Mouse (Mus musculus): ENCODE data around the gene Cenpk. TPM values are rescaled to one million over a fixed set of nuclear protein-coding genes. Genes with fewer than 3 reads are reported as not detected.

Cenpk gene
- polyA plus RNA-seq, 1 experiment, result 20.8 TPM

DNA sequence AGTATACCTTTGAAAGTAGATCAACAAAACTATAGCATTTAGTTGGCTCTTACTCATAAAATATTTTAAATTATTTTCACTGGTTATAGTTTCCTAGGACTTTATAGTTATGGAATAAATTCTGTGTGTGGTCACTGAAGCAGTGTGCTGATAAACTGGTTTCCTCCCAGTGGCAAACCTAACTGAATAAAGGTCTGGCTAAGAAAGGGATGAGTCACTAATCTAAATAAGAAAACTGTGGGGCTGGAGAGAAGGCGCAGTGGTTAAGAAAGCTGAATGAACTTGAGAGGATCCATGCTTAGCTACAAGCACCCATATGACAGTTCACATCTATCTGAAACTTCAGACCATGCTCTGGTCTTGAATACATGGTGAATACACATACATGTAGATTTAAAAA, 67.1 kb downstream of the Cenpk start:
- TF ChIP-seq CTCF (IDR thresholded peaks at IDR 0.05; ENCODE audit: control insufficient read depth, insufficient read depth, low read length) (no peak), POLR2A (IDR thresholded peaks at IDR 0.05; ENCODE audit: borderline replicate concordance, control insufficient read depth, low read depth, low read length) (no peak)
- Histone ChIP-seq H3K27ac (ENCODE audit: control insufficient read depth, insufficient read depth, low read depth, low read length, poor library complexity) (no peak overlapping the region), H3K4me3 (replicated peaks; ENCODE audit: control insufficient read depth, low read depth, low read length) (no peak overlapping the region), H3K4me1 (ENCODE audit: control insufficient read depth, insufficient read depth, low read length) (no peaks in the 10 kb centered on the region)
- 58% methylated on average over 1 of the region's 1 CpGs for WGBS

Other genes starting within 250 kb of the Cenpk start
- 3.6 and 12.4 TPM in 2 replicates for gene Nln, start 119.0 kb upstream of the Cenpk start, polyA plus RNA-seq (2011; ENCODE audit: insufficient read depth, insufficient read length, low replicate concordance, missing spikeins)
- 1.1 TPM in 1 of 2 replicates, not detected in the other for gene Sgtb, start 118.9 kb upstream of the Cenpk start, polyA plus RNA-seq (2011; ENCODE audit: insufficient read depth, insufficient read length, low replicate concordance, missing spikeins)
- gene Trappc13, start 50.1 kb upstream of the Cenpk start, polyA plus RNA-seq (2011; ENCODE audit: insufficient read depth, insufficient read length, low replicate concordance, missing spikeins), result 5.9 and 18.8 TPM in 2 replicates
- gene Trim23, start 49.8 kb upstream of the Cenpk start, polyA plus RNA-seq (2011; ENCODE audit: insufficient read depth, insufficient read length, low replicate concordance, missing spikeins), result 5.4 and 6.0 TPM in 2 replicates
- 12.2 and 16.4 TPM in 2 replicates for gene Ppwd1, start 232 bp downstream of the Cenpk start, polyA plus RNA-seq (2011; ENCODE audit: insufficient read depth, insufficient read length, low replicate concordance, missing spikeins)
- 0.52 and 1.4 TPM in 2 replicates for gene Adamts6, start 59.2 kb downstream of the Cenpk start, polyA plus RNA-seq (2011; ENCODE audit: insufficient read depth, insufficient read length, low replicate concordance, missing spikeins)